8 mouse cellular contexts compared by ENCODE assay signal in genomic region chr3:57576056-57576824, GRCm38 (mm10). TPM values are rescaled to one million over a fixed set of nuclear protein-coding genes. Genes with fewer than 3 reads are reported as not detected.
DNase-seq lines count a peak whose midpoint lies in the region; ATAC-seq and TF ChIP-seq lines count a peak whose summit lies in the region.

No protein-coding gene starts in this region.

- no peak for TF ChIP-seq EP300 in stomach, postnatal 0 days (optimal IDR thresholded peaks at IDR 0.05)

- no peak for DNase-seq in cerebellum, adult 8-10 months
- DNase-seq in adrenal gland, postnatal 14 days, result peak; percentile 82
- peak; percentile 83 for DNase-seq in heart, postnatal 4 days
- DNase-seq in left cerebral cortex, postnatal 4 days, result peak; percentile 45
- DNase-seq in midbrain, embryonic 11.5 days (ENCODE audit: low spot score, missing footprints), result peak; percentile 98
- DNase-seq in stomach, postnatal 0 days (ENCODE audit: low spot score), result peak; percentile 68

- peaks cover 14% of the 10 kb centered on the region for H3K4me1 ChIP-seq in forebrain, embryonic 16.5 days (replicated peaks; ENCODE audit: control insufficient read depth, insufficient read depth, low read length)
- H3K4me1 ChIP-seq in midbrain, embryonic 11.5 days (ENCODE audit: control insufficient read depth, insufficient read depth, low read length), result peaks cover 10% of the 10 kb centered on the region
- no peaks in the 10 kb centered on the region for H3K4me1 ChIP-seq in stomach, postnatal 0 days (replicated peaks; ENCODE audit: control insufficient read depth, insufficient read depth)

- peak overlapping the region; percentile 64 for H3K9ac ChIP-seq in forebrain, embryonic 16.5 days (replicated peaks; ENCODE audit: low read depth, low read length)
- peak overlapping the region; percentile 79 for H3K9ac ChIP-seq in midbrain, embryonic 11.5 days (ENCODE audit: low read length)
- H3K9ac ChIP-seq in stomach, postnatal 0 days (ENCODE audit: low read length), result peak overlapping the region; percentile 92

- no peaks in the 10 kb centered on the region for H3K27me3 ChIP-seq in forebrain, embryonic 16.5 days (replicated peaks; ENCODE audit: control insufficient read depth, insufficient read depth, low read length)
- no peaks in the 10 kb centered on the region for H3K27me3 ChIP-seq in midbrain, embryonic 11.5 days (ENCODE audit: control insufficient read depth, insufficient read depth, low read length)
- no peaks in the 10 kb centered on the region for H3K27me3 ChIP-seq in stomach, postnatal 0 days (ENCODE audit: control insufficient read depth, insufficient read depth, low read length)

- peak overlapping the region; percentile 94 for H3K4me2 ChIP-seq in forebrain, embryonic 16.5 days (ENCODE audit: low read length)
- H3K4me2 ChIP-seq in midbrain, embryonic 11.5 days, result peak overlapping the region; percentile 88
- peak overlapping the region; percentile 80 for H3K4me2 ChIP-seq in stomach, postnatal 0 days (replicated peaks; ENCODE audit: low read depth)

- H3K9me3 ChIP-seq in forebrain, embryonic 16.5 days (ENCODE audit: control insufficient read depth, low read length), result no peaks in the 10 kb centered on the region
- H3K9me3 ChIP-seq in midbrain, embryonic 11.5 days (ENCODE audit: control insufficient read depth, low read length), result no peaks in the 10 kb centered on the region
- H3K9me3 ChIP-seq in stomach, postnatal 0 days (ENCODE audit: control insufficient read depth, low read length), result no peaks in the 10 kb centered on the region

- H3K27ac ChIP-seq in forebrain, embryonic 16.5 days (ENCODE audit: low read length), result peak overlapping the region; percentile 64
- H3K27ac ChIP-seq in midbrain, embryonic 11.5 days (ENCODE audit: low read depth, low read length), result peak overlapping the region; percentile 77
- H3K27ac ChIP-seq in stomach, postnatal 0 days (replicated peaks), result peak overlapping the region; percentile 97

- peak overlapping the region; percentile 58 for H3K4me3 ChIP-seq in forebrain, embryonic 16.5 days (replicated peaks; ENCODE audit: low read length)
- H3K4me3 ChIP-seq in midbrain, embryonic 11.5 days (ENCODE audit: low read depth, low read length), result peak overlapping the region; percentile 77
- peak overlapping the region; percentile 89 for H3K4me3 ChIP-seq in stomach, postnatal 0 days (ENCODE audit: low read depth, low read length)

- WGBS in forebrain, embryonic 16.5 days, result under 1% methylated on average over 35 of the region's 35 CpGs
- WGBS in midbrain, embryonic 11.5 days, result under 1% methylated on average over 35 of the region's 35 CpGs
- WGBS in stomach, postnatal 0 days, result under 1% methylated on average over 35 of the region's 35 CpGs

- ATAC-seq in cerebellum, adult (ENCODE audit: insufficient number of reproducible peaks, low FRiP score, low TSS enrichment), result peak; percentile 21; the same call in 1 of the 2 replicates
- ATAC-seq in forebrain, embryonic 16.5 days, result peak; percentile 60
- ATAC-seq in midbrain, embryonic 11.5 days (ENCODE audit: low FRiP score), result peak; percentile 69
- peak; percentile 77 for ATAC-seq in stomach, postnatal 0 days (ENCODE audit: low FRiP score, low TSS enrichment)

- TF ChIP-seq CTCF in stomach, postnatal 0 days (IDR thresholded peaks at IDR 0.05; ENCODE audit: low read depth), result peak; percentile 61

- no peaks in the 10 kb centered on the region for H3K36me3 ChIP-seq in forebrain, embryonic 16.5 days (ENCODE audit: control insufficient read depth, insufficient read depth)
- no peaks in the 10 kb centered on the region for H3K36me3 ChIP-seq in midbrain, embryonic 11.5 days (ENCODE audit: control insufficient read depth, insufficient read depth, low read length)
- no peaks in the 10 kb centered on the region for H3K36me3 ChIP-seq in stomach, postnatal 0 days (ENCODE audit: control insufficient read depth, insufficient read depth, low read length)

- intact Hi-C loops in left cerebral cortex, postnatal 4 days (cut with DNase I), result no loop called here

RNA-seq across cellular contexts. Expression of gene Wwtr1, which starts 0.5 kb away (rescaled TPM):
- 46.8 and 50.8 TPM in 2 replicates for total RNA-seq in adrenal gland, postnatal 14 days (2021)
- polyA plus RNA-seq in forebrain, embryonic 16.5 days (2015; fragmentation: Nextera tagmentation; extraction: Ambion mirVana), result 9.9 and 12.3 TPM in 2 replicates
- total RNA-seq in heart, postnatal 4 days (2021), result 10 to 100 TPM; 78.5 to 83.2 TPM
- 10 to 100 TPM; 18.2 to 21.6 TPM for total RNA-seq in left cerebral cortex, postnatal 4 days (2021)
- polyA plus RNA-seq in midbrain, embryonic 11.5 days (2014; fragmentation: Nextera tagmentation; extraction: Ambion mirVana), result 10.1 and 11.2 TPM in 2 replicates
- polyA plus RNA-seq in stomach, postnatal 0 days (2015; fragmentation: Nextera tagmentation; extraction: Ambion mirVana), result 20.7 and 21.0 TPM in 2 replicates

Comparison
In these comparisons a context has a peak if more than half of its experiments do, and no peak if none do; other contexts are left out.
1. ATAC-seq: peak in every context shown above with its lines; median percentile 77 in stomach, postnatal 0 days; 69 in midbrain, embryonic 11.5 days; 60 in forebrain, embryonic 16.5 days; 21 in cerebellum, adult.